Mouse (Mus musculus) stomach, embryonic 16.5 days (tissue): ENCODE measurements around the gene Gm10318. TPM values are rescaled to one million over a fixed set of nuclear protein-coding genes. Genes with fewer than 3 reads are reported as not detected.

Experiments
- ATAC-seq: fragments of 200-750 bp; cut with Nextera tagmentation; 2 replicates; pipeline ENCODE4 v1.8.0; 2017; ENCODE audit warnings: moderate number of reproducible peaks, moderate TSS enrichment; ENCODE audit not compliant: insufficient read depth, low FRiP score
- H3K27ac ChIP-seq: fragments of 300-500 bp; sonication (generic); 2 replicates; pipeline ENCODE4 v1.5.1; 2014; ENCODE audit warnings: low read length
- H3K27me3 ChIP-seq: fragments of 300-500 bp; sonication (generic); 2 replicates; pipeline ENCODE4 v1.6.1; 2014; ENCODE audit warnings: low read length, control low read depth, mixed read lengths; ENCODE audit not compliant: control insufficient read depth, insufficient read depth
- H3K36me3 ChIP-seq: fragments of 300-500 bp; sonication (generic); 2 replicates; pipeline ENCODE4 v1.6.1; 2014; ENCODE audit warnings: low read length; ENCODE audit not compliant: control insufficient read depth, insufficient read depth
- H3K4me1 ChIP-seq: fragments of 300-500 bp; sonication (generic); 2 replicates; pipeline ENCODE4 v1.6.1; 2014; ENCODE audit warnings: low read length, control low read depth, mixed read lengths; ENCODE audit not compliant: control insufficient read depth, insufficient read depth
- H3K4me2 ChIP-seq: fragments of 300-500 bp; sonication (generic); 2 replicates; pipeline ENCODE4 v1.6.1; 2014; ENCODE audit warnings: low read depth, low read length, mixed read lengths
- H3K4me3 ChIP-seq: fragments of 300-500 bp; sonication (generic); replicated peaks from 2 replicates; pipeline ENCODE4 v1.5.1; 2014; ENCODE audit warnings: mild to moderate bottlenecking, low read length
- H3K9ac ChIP-seq: fragments of 300-500 bp; sonication (generic); 2 replicates; pipeline ENCODE4 v1.6.1; 2014; ENCODE audit warnings: low read length
- H3K9me3 ChIP-seq: fragments of 300-500 bp; sonication (generic); replicated peaks from 2 replicates; pipeline ENCODE4 v1.6.1; 2016; ENCODE audit warnings: low read length, control low read depth; ENCODE audit not compliant: control insufficient read depth
- WGBS: fragments of 180-500 bp; shearing (Covaris S2); extraction: QIAGEN DNeasy Blood & Tissue Kit; methylation state at CpG from one replicate; pipeline ENCODE4 v1.1.7; 2014; 5-methylcytosine and 5-hydroxymethylcytosine counted together
- polyA plus RNA-seq: library from polyadenylated mRNA; unstranded; fragments of >200 nt; fragmentation: Nextera tagmentation; extraction: Ambion mirVana; gene quantifications from 2 replicates; pipeline ENCODE4 v1.2.1, GENCODE M21; 2015

Gm10318 gene
- polyA plus RNA-seq, 1 experiment from 2014 or later = not detected

DNA sequence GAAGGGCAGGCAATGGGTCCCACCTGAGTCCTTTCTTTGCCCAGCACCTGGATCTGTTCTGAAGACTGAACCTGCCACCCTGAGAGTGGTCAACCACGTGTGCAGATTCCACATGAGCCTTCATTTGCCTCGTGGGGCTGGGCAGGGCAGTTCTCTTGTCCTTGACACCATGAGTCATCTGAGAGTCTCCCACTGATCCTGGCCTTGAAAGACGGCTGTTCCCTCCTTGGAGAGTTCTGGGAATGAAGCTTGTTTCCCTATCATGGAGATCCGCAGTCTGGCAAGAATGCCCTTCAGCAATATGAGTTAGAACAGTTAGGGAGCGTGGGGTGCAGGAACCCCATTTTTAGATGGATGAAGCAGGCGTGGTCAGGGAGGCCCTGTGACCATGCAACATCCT lies 13.7 kb upstream of the Gm10318 start:
- Histone ChIP-seq H3K36me3 (no peaks in the 10 kb centered on the region), H3K27ac (no peak overlapping the region), H3K4me2 (no peak overlapping the region), H3K9me3 (0 out of 2 replicates have a peak, but pooled peaks cover 3% of the 10 kb centered on the region), H3K4me1 (no peaks in the 10 kb centered on the region), H3K4me3 (no peak overlapping the region), H3K9ac (no peak overlapping the region), H3K27me3 (no peaks in the 10 kb centered on the region)
- ATAC-seq = no peak
- 69% methylated on average over 6 of the region's 6 CpGs for WGBS

DNA sequence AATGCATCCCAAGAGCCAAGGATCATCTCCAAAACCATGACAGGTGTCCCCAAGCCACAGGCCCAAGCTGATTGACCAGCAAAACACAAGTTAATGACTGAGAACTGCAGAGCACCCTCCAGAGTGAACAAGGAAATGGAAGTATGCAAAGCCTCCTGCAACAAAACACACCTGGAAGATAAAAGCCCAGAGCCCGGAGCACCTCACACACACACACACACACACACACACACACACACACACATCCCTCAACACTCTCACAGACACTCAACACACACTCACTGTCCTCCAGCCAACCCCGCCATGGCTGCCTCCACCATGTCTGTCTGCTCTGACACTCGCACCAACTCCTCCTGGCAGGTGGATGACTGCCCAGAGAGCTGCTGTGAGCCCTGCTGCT lies 6.2 kb upstream of the Gm10318 start, which contains the start of gene Gm36176:
Gm36176 (plus strand) TSS at position 301 of the 400 bp plus-strand sequence.
- H3K4me1 ChIP-seq = no peaks in the 10 kb centered on the region
- H3K4me3 ChIP-seq = no peak within 1 kb of the TSS
- no peak for ATAC-seq
- H3K36me3 ChIP-seq = no peaks in the 10 kb centered on the region
- WGBS = 56% methylated on average over 2 of the region's 3 CpGs
- H3K9me3 ChIP-seq = 0 out of 2 replicates have a peak, but pooled peaks cover 6% of the 10 kb centered on the region
- H3K9ac ChIP-seq = no peak within 1 kb of the TSS
- H3K4me2 ChIP-seq = no peak within 1 kb of the TSS
- no peak within 1 kb of the TSS for H3K27ac ChIP-seq
- H3K27me3 ChIP-seq = no peaks in the 10 kb centered on the region

DNA sequence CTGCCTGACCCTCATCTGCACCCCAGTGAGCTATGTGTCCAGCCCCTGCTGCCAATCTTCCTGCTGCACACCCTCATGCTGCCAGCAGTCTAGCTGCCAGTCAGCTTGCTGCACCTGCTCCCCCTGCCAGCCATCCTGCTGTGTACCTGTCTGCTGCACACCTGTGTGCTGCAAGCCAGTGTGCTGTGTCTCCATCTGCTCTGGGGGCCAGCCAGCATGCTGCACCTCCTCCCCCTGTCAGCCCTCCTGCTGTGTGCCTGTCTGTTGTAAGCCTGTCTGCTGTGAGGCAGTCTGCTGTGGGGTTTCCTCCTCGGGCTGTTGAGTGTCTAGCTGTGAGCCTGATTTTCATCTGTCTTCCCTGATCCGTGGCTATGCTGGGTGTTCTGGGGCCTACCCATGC lies 5.7 kb upstream of the Gm10318 start:
- ATAC-seq = no peak
- no peak overlapping the region for H3K4me2 ChIP-seq
- H3K4me1 ChIP-seq = no peaks in the 10 kb centered on the region
- no peaks in the 10 kb centered on the region for H3K27me3 ChIP-seq
- H3K4me3 ChIP-seq = no peak overlapping the region
- 0 out of 2 replicates have a peak, but pooled peaks cover 6% of the 10 kb centered on the region for H3K9me3 ChIP-seq
- no peak overlapping the region for H3K27ac ChIP-seq
- 25% methylated on average over 2 of the region's 2 CpGs for WGBS
- H3K36me3 ChIP-seq = no peaks in the 10 kb centered on the region
- H3K9ac ChIP-seq = no peak overlapping the region

GRCm38 (mm10) chr10:77847538-77847937 lies 5.1 kb upstream of the Gm10318 start:
- WGBS = 71% methylated on average over 2 of the region's 2 CpGs
- H3K27ac ChIP-seq = no peak overlapping the region
- H3K9ac ChIP-seq = no peak overlapping the region
- H3K4me2 ChIP-seq = no peak overlapping the region
- no peak overlapping the region for H3K4me3 ChIP-seq
- no peaks in the 10 kb centered on the region for H3K36me3 ChIP-seq
- H3K9me3 ChIP-seq = 0 out of 2 replicates have a peak, but pooled peaks cover 6% of the 10 kb centered on the region
- ATAC-seq = no peak
- no peaks in the 10 kb centered on the region for H3K4me1 ChIP-seq
- no peaks in the 10 kb centered on the region for H3K27me3 ChIP-seq

DNA sequence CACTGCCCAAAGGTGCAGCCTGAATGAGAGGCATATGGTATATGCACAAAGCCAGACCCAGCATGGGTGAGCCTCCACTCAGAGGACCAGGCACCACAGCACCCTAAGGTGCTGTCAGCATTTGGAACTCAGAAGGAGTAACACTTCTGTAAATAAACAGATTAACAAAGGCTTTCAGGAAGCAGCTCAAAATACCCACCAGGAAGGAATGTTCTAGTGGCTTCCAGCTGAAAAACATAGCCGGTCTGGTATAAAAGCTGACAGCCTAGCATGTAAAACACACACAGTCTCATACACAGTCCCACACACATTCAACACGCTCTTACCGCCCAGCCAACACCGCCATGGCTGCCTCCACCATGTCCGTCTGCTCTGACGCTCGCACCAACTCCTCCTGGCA lies 9.0 kb downstream of the Gm10318 start, which contains the start of gene Gm3285:
Gm3285 (plus strand) TSS at position 301 of the 400 bp plus-strand sequence.
- H3K9ac ChIP-seq = no peak within 1 kb of the TSS
- no peak for ATAC-seq
- no peaks in the 10 kb centered on the region for H3K9me3 ChIP-seq
- no peaks in the 10 kb centered on the region for H3K4me1 ChIP-seq
- WGBS = 49% methylated on average over 7 of the region's 7 CpGs
- H3K4me2 ChIP-seq = no peak within 1 kb of the TSS
- H3K36me3 ChIP-seq = no peaks in the 10 kb centered on the region
- H3K27me3 ChIP-seq = no peaks in the 10 kb centered on the region
- no peak within 1 kb of the TSS for H3K4me3 ChIP-seq
- no peak within 1 kb of the TSS for H3K27ac ChIP-seq

DNA sequence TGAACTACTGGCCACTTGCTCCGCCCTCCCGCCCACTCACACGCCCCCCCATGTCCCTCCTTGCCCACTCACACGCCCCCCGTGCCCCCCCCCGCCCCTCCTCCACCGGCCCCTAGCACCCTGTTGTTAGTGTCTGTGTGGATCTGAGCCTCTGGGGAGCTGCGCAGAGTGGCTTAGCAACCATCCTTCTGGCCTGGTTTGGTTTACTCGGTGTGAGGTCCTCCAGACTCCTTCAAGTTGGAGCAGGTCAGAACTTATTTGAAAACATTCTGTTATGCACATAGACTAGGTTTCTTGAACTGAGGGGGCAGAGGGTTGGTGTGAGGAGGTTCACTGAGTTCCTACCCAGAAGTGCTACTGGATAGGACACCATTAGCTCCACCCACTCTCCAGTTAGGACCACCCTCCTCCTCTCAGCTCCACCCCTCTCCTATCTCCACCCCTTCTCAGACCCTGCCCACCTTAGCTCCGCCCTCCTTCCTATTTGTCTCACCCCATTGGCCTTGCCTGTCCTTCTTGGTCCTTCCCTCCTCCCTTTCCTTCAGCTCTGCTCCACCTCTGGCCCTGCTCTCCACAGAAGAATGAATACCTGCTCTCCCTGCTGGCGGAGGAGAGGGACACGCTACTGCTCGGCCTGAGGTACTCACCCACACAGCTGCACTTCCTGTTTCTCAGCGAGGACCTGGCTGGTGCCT lies 11.6 kb downstream of the Gm10318 start:
- H3K27ac ChIP-seq = peak overlapping the region; percentile 25; the same call in 1 of the 2 replicates
- no peaks in the 10 kb centered on the region for H3K36me3 ChIP-seq
- peak overlapping the region; percentile 51 for H3K4me2 ChIP-seq
- peak; percentile 93 for ATAC-seq
- WGBS = 37% methylated on average over 14 of the region's 14 CpGs
- H3K9ac ChIP-seq = peak overlapping the region; percentile 60
- H3K4me3 ChIP-seq = peak overlapping the region; percentile 35
- no peaks in the 10 kb centered on the region for H3K4me1 ChIP-seq
- no peaks in the 10 kb centered on the region for H3K9me3 ChIP-seq
- H3K27me3 ChIP-seq = no peaks in the 10 kb centered on the region

DNA sequence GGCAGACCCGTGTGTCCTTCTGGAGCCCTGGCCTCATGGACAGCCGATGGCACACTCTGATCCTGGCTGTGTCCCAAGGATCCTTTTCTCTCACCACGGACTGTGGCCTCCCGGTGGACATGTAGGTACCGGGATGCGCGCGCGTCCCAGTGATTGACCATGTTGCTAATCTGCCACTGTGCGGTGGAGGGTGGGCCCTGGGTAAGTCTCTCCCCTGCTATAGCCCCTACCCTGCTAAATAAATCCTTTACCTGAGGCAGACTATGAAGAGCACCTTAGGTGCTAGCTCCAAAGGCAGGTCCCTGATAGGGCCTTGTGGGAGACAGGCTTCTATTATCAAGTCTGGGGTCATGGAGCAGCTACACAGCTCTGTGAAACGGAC lies 12.1 kb downstream of the Gm10318 start:
- ATAC-seq = peak; percentile 7; the same call in 1 of the 2 replicates
- Histone ChIP-seq H3K27me3 (no peaks in the 10 kb centered on the region), H3K4me1 (no peaks in the 10 kb centered on the region), H3K36me3 (no peaks in the 10 kb centered on the region), H3K9ac (peak overlapping the region; percentile 60), H3K4me3 (peak overlapping the region; percentile 35), H3K9me3 (no peaks in the 10 kb centered on the region), H3K27ac (no peak overlapping the region), H3K4me2 (peak overlapping the region; percentile 51)
- WGBS = 25% methylated on average over 11 of the region's 11 CpGs

- H3K27me3 ChIP-seq = no peaks in the 10 kb centered on the region
- WGBS = 0% methylated on average over 1 of the region's 1 CpGs
- no peak overlapping the region for H3K27ac ChIP-seq
- H3K4me2 ChIP-seq = no peak overlapping the region
- H3K4me1 ChIP-seq = no peaks in the 10 kb centered on the region
- no peak overlapping the region for H3K9ac ChIP-seq
- H3K36me3 ChIP-seq = no peaks in the 10 kb centered on the region
- H3K4me3 ChIP-seq = no peak overlapping the region
- no peak for ATAC-seq
- no peaks in the 10 kb centered on the region for H3K9me3 ChIP-seq
Observed at GRCm38 (mm10) chr10:77867546-77867945, 14.9 kb downstream of the Gm10318 start.

GRCm38 (mm10) chr10:77869651-77870050 lies 17.0 kb downstream of the Gm10318 start:
- 89% methylated on average over 7 of the region's 7 CpGs for WGBS

More at GRCm38 (mm10) chr10:77869651-77870050, 17.0 kb downstream of the Gm10318 start:
- Histone ChIP-seq H3K4me1 (no peaks in the 10 kb centered on the region), H3K27me3 (no peaks in the 10 kb centered on the region), H3K4me3 (no peak overlapping the region), H3K9ac (no peak overlapping the region), H3K36me3 (no peaks in the 10 kb centered on the region), H3K4me2 (no peak overlapping the region), H3K9me3 (no peaks in the 10 kb centered on the region), H3K27ac (no peak overlapping the region)
- no peak for ATAC-seq
